ENCODE assay signal across 30 mouse cellular contexts in genomic region chr11:35784002-35784401, GRCm38 (mm10). TPM values are rescaled to one million over a fixed set of nuclear protein-coding genes. Genes with fewer than 3 reads are reported as not detected.
"Had no signal": no experiment of that assay in that cellular context is flagged by ENCODE, and none has a peak within 500 bp of the region (broad histone marks: within the 10 kb centered on the region; RNA-seq: fewer than 3 reads in every experiment).

No protein-coding gene starts in this region.

- H3K9ac ChIP-seq: heart, embryonic 13.5 days; heart, embryonic 15.5 days; hindbrain, embryonic 12.5 days; hindbrain, embryonic 14.5 days; limb, embryonic 12.5 days had no signal

- DNase-seq: gastrocnemius, adult 2 months; gastrocnemius, postnatal 10 days; gastrocnemius, postnatal 25 days; heart, adult 2 months; heart, postnatal 14 days; heart, postnatal 36 days; kidney, adult 18-20 months; kidney, adult 8-10 months; kidney, postnatal 10 days; kidney, postnatal 25 days; kidney, postnatal 4 days had no signal

- H3K9me3 ChIP-seq: heart, embryonic 13.5 days; heart, embryonic 15.5 days; hindbrain, embryonic 10.5 days; hindbrain, embryonic 12.5 days; limb, embryonic 10.5 days; limb, embryonic 12.5 days had no signal

- H3K4me1 ChIP-seq: heart, embryonic 13.5 days; heart, embryonic 15.5 days; hindbrain, embryonic 10.5 days; hindbrain, embryonic 12.5 days; limb, embryonic 10.5 days; limb, embryonic 12.5 days had no signal

- H3K4me2 ChIP-seq: heart, embryonic 11.5 days; heart, embryonic 13.5 days; heart, embryonic 15.5 days; hindbrain, embryonic 12.5 days; hindbrain, embryonic 14.5 days; limb, embryonic 12.5 days; liver, embryonic 11.5 days had no signal

- ATAC-seq: hindbrain, embryonic 16.5 days; inflammation-experienced regulatory T-cells, adult 6 months; intestine, embryonic 16.5 days had no signal

- H3K27ac ChIP-seq: gastrocnemius, adult 2 months; heart, adult 2 months; heart, embryonic 13.5 days; heart, embryonic 15.5 days; hindbrain, embryonic 10.5 days; hindbrain, embryonic 12.5 days; hindbrain, embryonic 14.5 days; layer of hippocampus, adult 2 months; left cerebral cortex, adult 2 months; limb, embryonic 10.5 days; limb, embryonic 12.5 days had no signal

- H3K4me3 ChIP-seq: gastrocnemius, adult 2 months; heart, adult 2 months; heart, embryonic 13.5 days; heart, embryonic 15.5 days; hindbrain, embryonic 10.5 days; hindbrain, embryonic 12.5 days; layer of hippocampus, adult 2 months; left cerebral cortex, adult 2 months; limb, embryonic 10.5 days; limb, embryonic 12.5 days had no signal

- H3K27me3 ChIP-seq: heart, embryonic 13.5 days; heart, embryonic 15.5 days; hindbrain, embryonic 12.5 days; limb, embryonic 12.5 days had no signal

RNA-seq across cellular contexts. Expression of gene Fbll1, which starts 14.7 kb away (rescaled TPM):
- total RNA-seq: gastrocnemius, adult 2 months; gastrocnemius, postnatal 25 days; gastrocnemius, postnatal 4 days; granulocyte monocyte progenitor cell, adult 5-6 weeks; heart, adult 2 months; heart, postnatal 14 days; heart, postnatal 36 days had no signal
- polyA plus RNA-seq: heart, adult 2 months; heart, embryonic 11.5 days; heart, embryonic 13.5 days; heart, embryonic 15.5 days; heart, postnatal 0 days; inflammation-experienced regulatory T-cells, adult 6 months; kidney, embryonic 14.5 days; kidney, embryonic 16.5 days; limb, embryonic 10.5 days; limb, embryonic 12.5 days; liver, embryonic 11.5 days had no signal
